Mouse (Mus musculus) lung, postnatal 0 days (tissue): ENCODE data around the gene Cxcl3.

Experiments used
- CTCF ChIP-seq: IDR thresholded peaks from 2 replicates; pipeline ENCODE4 v1.5.1; 2016; ENCODE audit warnings: antibody characterized with exemption, mild to moderate bottlenecking
- EP300 ChIP-seq: IDR thresholded peaks from 2 replicates; pipeline ENCODE4 v1.6.1; 2016; ENCODE audit warnings: antibody characterized with exemption, mild to moderate bottlenecking, control low read depth

- TF ChIP-seq CTCF = no peak
- TF ChIP-seq EP300 = no peak
These were observed 25.6 kb upstream of the Cxcl3 start for GRCm38 (mm10) chr5:90760303-90760702.
